Mouse (Mus musculus) adrenal gland (tissue): Measurements from ENCODE around the gene Rfx4.

ENCODE experiments used
- intact Hi-C: fragments of 180-260 bp; cut with DNase I; formaldehyde crosslinking; loops from one replicate; pipeline ENCODE4 v1.15.1; 2025

Rfx4 gene

DNA sequence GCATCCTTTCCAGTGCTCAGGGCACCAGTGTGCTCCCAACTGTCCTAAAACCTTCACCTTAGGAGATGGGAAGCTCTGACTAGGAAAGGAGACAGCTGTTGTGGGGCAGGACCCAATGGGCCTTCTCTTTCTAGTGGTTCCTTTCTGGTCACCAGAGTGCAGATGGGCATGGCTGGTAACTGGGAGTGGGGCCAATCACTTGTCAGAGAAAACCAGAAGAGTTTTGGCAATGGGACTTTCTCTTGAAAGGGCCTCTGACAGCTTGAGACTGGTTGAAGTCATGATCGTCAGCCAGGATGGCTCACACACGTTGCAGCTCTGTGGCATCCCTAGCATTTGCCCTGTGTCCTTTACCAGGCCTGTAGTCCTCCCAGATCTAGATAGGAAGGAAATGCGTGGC lies 152.1 kb downstream of the Rfx4 start:
- intact Hi-C loops, result no loop called here

DNA sequence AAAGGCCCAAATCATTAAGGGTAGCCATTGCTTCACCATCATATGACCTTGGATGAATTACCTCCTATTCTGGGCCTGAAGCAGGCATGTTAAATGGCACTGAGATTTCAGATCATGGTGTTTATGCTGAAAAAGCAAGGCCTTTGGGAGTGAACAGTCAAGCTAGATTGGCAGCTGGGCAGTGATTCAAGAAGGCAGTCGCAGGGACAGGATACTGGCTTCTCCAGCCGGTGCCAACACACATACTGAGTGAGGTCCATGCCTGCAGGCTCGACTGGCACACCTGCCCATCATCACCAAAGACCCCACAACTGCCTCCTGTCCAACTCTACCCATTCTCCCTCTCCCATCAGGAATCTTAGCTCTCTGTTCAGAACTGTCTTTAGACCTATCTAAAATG lies 152.6 kb downstream of the Rfx4 start:
- intact Hi-C loops, result no loop called here

DNA sequence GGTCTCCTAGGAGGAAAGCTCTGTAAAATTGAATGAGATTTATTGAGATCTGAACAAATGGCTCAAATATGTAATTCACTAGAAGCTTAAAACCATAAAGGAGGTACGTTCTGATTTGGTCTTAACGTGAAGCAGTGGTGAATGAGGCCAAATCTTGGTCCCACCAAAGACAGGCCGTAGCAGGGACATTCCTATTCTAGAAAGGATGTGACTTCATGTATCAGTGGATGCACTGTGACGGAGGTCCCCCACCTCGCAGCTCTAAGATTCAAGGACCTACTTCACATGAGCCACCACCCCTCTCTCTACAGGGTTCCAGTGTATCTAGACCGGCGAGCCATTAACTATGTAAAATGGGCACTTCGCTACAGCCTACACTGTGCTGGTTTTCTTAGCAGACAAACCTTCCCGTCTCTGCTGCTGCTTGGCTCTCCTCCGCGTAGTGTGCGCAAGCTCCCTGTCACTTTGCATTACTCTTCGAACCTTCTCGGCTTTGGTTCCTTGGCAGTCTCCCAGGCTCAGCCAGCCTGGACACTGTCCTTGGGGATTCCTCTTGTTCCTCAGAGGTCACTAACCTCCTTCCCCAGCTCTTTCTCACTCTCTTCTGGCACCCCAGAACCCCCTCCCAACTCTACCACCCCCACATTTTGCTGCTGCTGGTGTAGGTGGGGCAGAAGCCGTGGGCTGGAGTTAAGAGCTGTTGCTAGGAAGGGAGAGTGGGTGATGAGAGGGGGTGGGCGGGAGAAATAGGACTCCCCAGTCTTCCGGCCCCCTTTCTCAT lies 153.3 kb downstream of the Rfx4 start:
- intact Hi-C loops, result no loop called here

DNA sequence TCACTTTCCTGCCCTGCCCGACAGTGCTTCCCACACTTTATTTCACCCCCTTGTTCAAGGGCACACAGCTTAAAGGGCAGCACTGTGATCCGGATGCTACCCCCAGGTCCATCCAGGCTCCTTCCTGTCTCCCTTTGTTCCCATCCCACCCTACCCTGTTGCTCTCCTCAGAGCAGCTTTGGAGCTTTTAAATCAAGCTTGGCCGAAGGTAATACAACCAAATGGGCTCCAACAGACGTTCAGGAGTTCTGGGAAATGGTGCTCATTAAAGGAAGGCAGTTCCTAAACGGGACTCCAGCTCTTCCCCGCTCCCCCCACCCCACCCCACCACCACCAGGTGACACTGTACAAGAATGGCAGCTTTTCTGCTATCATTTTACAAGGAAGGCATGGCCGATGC lies 154.3 kb downstream of the Rfx4 start:
- intact Hi-C loops, result no loop called here

DNA sequence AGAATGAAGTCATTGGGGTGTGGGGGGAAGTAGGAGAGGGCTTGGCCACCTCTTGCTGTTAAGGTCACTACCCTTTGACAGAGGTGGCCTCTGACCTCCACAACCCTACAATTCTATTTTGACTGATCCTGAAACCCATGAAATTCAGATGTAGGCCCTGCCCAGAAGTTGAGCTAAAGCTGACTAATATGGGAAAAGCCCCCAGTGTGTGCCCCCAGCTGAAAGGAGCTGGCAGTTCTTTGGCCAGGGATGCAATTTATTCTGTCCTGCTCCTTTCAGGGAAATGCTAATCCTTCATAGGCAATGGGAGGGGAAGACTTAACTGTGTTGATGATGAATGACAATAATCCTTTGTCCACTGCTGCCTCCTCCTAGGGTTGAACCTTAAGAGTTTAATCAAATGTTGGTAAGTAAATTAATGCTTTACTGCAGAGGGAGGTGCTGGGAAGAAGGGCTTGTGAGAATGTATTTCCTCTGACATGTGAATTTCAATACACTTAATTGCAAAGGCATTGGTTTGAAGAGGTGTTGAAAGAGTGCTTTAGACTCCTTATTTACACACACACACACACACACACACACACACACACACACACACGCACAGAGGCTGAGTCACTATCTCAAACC lies 155.0 kb downstream of the Rfx4 start:
- intact Hi-C loops, result no loop called here

DNA sequence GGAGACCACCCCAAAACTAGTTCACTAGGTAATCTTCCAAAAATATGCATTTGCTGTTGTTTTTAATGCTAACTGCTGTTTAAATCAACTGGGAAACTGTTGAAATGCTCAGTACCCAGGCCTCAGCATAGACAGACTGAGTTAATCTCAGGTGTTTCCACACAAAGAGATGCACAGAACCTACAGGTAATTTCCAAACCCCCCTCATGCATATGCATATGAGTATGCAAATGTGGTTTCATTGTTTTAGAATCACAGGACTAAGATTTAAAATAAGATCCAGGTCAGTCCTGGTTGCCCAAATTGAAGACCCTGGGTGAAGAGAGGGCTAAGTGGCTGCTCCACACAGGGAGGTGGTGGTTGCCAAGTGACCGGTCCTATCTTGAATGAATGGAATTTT lies 157.3 kb downstream of the Rfx4 start:
- intact Hi-C loops, result no loop called here

DNA sequence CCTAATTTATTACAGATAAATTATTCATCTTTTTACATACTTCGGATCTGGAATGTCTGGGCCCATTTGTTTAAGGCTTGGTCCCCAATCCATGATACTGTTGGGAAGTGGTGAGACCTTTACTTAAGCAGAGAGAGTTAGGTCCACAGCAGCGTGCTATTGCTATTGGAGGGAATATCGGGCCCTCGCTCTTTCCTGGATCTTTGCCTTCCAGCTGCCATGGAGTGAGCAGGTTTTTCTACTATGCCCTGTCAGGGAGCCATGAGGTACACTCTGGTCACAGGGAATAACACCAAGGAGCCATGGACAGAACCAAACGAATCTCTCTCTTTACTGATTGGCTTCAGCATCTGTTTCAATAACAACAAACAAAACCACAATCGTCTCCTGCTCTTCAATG lies 159.6 kb downstream of the Rfx4 start:
- intact Hi-C loops, result no loop called here

DNA sequence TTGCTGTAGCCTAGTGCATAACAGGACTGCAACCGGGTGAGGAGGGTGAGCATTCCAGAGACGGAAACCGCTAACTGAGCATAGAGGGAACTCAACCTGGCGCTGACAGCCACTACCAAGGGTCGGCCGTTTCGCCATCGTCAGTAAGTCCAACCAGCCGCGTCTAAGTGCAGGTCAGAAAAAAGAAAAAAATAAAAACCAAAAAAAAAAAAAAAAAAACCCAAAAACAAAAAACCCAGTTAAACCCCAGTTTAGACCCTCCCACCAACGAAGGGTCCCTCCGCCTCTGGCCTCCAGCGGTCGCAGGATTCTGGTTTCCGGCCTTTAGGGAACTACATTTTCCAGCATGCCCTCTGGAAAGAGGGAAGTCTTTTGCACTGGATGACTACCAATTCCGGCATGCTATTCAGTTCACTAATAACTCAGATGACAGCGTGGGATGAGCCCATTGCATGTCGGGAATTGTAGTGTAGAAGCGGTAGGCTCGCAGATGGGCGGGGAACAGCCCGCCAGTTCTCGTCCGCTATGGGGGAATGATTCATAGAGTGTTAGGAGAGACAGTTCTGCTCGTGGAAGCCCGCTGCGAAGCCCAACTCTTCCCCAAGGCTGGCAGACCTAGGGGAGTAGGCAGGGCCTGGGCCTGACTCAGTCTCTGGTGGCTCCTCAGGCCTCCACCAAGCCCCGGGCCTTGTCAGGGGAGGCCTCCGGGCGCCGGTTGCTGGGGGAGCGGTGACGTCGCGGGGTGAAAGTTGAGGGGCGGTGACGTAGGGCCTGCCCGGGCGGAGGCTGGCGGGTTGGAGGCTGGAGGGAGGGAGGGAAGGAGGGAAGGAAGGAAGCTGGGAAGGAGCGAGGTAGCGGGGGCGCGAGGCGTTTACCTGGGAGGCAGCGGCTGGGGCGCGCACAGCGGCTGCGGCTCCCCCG lies 161.2 kb downstream of the Rfx4 start, which contains the start of gene Ric8b:
Gene Ric8b, plus strand, starts transcription at position 807 of the 921 bp plus-strand sequence.
- intact Hi-C loops, result no loop called here

DNA sequence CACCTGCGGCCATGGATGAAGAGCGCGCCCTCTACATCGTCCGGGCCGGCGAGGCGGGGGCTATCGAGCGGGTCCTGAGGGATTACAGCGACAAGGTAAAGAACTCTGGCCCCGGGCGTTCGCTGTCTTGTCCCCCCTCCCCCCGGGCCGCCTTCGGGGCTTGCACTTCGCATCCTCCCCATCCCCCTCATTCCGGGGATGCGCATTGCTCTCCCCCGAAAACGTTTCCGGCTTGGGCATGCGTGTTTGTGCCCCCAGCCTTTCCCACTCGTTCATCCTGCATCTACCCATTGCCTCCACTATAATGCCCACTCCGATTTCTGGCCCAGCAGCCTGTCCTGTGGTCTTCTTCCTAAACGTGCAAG lies 161.9 kb downstream of the Rfx4 start:
- intact Hi-C loops, result no loop called here

DNA sequence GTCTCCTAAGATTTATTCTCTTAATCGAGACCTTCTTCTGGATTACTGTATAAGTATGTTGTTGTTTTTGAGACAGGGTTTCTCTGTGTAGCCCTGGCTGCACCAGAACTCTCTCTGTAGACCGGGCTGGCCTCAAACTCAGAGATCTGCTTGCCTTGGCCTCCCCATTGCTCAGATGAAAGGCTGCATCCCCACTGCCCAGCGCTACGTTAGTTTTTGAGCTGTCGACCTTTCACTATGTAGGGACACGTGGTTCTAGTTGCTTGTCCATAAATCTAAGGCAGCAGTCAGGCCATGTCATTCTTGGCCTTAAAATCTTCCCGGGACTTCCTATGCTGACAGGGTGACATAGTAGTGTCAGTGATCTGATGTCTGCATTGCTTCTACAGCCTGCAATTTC lies 170.5 kb downstream of the Rfx4 start:
- intact Hi-C loops, result no loop called here

DNA sequence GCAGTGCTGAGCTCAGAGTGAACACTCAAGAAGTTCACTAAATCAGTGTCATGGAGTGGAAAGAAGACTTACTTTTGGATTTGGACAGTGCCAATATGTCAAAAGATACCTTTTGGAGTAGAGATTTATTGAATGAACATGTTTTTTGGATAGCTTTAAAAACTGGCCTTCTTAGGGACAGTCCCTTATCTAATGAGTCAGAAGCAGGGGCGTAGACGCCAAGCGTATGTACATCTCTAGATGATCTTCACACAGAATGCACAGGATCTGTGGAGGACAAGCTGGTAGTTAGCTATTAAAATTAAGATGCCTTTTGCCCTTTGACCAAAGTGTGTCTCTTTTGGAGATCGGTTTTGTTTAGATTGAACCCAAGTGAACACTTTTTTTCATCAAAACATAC lies 171.0 kb downstream of the Rfx4 start:
- intact Hi-C loops, result no loop called here

DNA sequence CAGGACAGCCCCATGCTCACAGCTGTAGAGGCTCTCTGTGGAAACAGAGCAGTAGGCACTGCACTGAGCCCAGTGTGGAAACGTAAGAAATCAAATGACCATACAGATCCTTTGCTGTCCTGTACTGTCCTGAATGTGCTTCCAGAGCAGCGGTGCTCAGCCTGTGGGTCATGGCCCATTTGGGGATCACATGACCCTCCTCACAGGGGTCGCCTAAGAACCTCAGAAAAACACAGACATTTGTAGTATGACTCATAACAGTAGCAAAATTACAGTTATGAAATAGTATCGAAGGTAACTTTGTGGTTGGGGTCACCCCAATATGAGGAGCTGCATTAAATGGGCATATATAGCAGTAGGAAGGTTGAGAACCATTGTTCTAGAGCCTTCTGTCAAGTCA lies 172.6 kb downstream of the Rfx4 start:
- intact Hi-C loops, result no loop called here

DNA sequence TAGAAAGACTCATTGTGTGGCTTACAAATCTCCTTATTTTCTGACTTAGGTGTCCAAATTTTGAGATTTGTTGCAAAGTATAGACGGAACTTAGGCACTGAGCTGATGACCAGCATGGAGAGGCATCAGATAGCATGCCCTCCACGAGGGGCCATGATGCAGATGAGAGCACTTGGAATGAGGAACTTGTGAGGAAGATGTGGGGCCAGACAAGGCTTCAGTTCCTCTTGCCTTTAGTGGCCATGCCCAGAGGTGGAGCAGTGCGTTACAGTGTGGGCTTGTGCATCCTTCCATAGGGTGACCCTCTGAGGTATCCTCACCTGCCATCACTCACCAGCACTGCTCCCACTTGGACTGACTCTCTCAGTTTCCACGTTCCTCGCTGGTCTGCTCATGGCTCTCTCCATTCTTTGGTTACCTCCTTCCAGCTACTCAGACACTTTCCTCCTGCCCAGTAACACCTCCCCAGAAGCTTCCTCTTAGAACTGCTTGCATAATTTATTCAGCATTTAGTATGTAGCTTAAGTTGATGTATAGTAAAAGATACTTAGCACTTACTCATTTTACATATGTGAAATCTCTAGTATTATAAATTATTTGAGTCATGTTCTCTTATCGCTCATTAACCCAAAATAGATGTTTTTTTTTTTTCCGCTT lies 179.8 kb downstream of the Rfx4 start:
- intact Hi-C loops, result no loop called here

DNA sequence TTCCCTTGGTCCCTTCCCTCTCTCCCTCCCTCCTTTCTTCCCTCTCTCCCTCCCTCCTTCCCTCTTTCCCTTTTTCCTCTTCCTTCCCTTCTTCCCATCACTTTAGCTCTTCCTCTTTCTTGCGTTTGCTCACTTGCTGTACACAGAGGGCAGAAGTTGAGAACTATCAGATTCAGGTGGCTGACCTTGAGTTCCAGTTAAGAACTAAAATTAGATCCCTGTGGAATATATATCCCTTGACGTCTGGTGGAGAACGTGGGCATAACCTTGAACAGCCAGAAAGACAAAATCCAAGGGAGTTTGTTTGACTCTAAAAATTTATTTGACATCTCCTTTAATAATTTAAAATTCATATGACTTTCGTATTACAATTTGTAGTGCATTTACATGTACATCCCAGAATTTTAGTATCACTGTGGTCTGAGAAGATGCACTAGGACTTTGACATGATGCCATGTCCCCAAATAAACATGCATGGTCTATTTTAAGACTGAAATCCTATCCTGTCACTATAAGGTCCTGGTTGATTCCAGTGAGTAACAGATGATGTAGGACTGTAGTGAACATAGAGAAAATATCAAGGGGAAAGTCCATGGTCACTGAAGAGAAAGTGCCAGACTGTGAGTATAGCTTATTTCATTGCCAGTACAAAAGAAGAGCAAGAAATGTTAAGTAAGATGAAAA lies 181.1 kb downstream of the Rfx4 start:
- intact Hi-C loops, result no loop called here

DNA sequence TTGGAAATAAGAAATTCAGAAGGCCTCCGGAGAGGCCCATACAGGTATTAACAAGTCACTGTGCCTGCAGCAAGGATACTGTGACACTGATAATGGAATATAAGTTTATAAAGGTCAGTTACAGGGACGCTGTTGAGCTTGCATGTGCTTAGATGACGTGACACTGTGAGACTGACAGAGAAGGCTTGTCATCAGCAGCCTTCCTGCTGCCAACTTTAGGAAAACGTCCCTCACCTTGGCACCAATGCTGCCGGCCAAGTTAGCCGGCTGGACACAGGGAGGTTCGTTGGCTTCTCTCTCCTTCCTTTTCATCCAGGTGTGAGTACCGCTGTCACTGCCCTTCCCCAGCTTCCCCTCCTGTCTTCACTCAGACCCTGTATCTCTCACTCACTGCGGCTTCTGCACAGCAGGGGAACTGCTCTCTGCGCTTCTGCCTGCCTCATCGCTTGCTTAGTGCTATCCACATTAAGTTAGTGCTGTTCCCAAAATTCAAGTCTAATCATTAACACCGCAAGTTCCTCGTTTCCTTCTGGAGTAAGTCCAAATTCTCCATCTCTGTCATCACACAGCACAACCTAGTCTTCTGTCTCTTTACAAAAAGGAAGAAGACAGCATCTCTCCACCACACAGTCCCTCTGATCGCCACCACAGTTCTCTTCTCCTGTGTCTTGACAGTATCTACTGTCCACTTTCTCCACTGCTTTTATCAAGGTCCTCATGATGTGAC lies 182.4 kb downstream of the Rfx4 start:
- intact Hi-C loops, result no loop called here

DNA sequence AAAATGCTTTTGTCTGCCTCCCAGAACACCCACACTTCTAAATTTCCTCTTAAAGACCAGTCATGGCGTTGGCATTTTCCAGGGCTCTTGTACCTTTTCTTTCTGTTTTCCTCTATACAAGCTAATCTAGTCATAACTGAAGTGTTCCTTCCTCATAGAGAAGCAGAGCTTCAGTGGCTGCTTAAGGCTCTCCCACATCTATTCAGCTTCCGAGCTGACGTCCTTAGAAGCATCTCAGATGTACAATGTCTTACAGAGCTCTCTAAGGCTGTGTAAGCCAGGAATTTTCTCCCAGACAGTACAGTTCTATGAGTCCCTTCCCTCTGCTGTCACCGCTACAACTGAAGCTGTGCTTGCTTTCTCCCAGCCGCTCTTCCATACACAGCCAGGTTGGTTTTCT lies 183.0 kb downstream of the Rfx4 start:
- intact Hi-C loops, result no loop called here

DNA sequence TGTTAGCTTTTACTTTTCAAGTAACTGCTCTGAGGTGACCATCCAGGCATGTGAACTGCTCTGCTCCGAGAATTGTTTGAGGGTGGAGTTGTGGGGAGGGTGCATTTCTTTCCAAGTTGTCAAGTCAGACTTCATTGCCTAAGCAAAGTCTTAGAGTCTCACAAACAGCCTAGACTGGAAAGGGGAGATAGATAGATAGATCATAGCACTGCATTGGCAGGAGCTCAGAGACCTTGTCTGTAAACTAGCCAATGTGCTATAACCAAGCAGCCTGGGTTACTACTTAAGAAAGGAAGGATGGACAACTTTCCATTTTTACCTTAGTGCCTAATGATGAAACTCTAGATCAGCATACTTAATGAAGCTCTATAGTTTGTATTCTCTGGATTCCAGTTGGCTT lies 184.5 kb downstream of the Rfx4 start:
- intact Hi-C loops, result no loop called here

DNA sequence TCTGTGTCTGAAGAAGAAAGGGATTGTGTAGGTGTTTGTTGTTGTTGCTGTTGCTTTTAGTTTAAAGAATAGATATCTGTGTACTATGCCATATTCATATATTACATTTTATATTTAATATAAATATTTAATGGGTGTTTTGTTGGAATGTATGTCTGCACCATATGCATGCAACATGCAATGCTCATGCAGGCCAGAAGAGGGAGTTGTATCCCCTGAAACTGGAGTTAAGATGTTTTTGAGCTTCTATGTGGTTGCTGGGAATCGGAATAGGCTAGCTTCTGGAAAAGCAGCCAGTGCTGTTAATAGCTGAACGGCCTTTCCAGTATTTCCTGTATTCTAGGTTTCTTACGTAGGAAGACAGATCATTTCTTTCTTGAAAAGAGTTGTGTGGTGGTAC lies 189.8 kb downstream of the Rfx4 start:
- intact Hi-C loops, result no loop called here

DNA sequence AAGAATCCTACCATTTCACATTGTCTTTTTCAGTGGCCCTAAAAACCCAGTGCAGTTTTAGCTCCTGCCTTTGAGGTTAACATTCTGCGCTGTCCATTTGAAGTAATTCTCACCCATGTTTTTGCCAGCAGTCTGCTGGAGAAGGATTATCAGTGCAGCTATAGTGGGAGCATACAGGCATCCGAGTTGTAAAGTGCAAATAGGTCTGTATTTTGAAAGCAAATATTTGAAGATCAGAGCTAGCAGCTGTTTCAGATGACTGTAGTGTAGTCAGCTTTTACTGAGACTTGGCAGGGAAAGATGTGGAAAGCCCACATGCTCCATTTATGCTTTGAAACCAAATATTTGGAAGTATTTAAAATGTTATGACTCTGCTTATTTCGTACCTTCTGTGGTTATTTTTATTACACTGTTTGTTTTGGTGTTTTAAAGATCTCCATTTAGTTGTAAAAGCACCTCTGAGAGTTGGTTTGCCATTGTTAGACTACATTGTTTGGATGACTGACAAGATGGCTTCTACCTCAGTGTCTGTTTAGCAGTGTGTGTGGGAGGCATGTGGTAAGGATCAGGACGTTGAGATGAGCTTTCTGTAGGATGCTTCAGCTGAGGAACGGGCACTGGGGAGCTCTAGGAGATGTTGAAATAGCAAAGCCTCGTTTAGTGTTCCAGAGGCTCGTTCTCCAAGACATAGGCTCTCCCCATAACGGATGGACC lies 193.3 kb downstream of the Rfx4 start:
- intact Hi-C loops, result no loop called here

DNA sequence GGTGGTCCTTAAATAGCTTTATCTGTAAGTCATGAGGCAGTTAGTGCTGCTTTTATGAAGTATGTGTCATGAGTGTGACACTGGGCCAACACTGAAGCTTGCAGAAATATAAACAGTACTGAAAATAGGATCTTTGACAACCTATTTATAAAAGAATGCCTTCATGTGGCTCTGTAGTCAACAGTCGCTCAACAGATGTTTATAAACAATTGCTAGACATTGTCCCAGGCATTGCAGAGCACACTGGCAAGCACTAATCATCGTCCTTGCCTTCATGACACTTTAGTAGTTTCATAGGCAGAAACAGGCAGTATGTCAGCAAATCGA lies 193.8 kb downstream of the Rfx4 start:
- intact Hi-C loops, result no loop called here
